Mouse (Mus musculus): Measurements from ENCODE around the gene Upk3bl. TPM values are rescaled to one million over a fixed set of nuclear protein-coding genes. Genes with fewer than 3 reads are reported as not detected.
A peak's percentile ranks its signal among the peaks of the same experiment; 100 is the strongest.
"Not testable (repeated sequence)": the region's sequence is repeated elsewhere in the genome, so short reads cannot be mapped to it uniquely, and the experiment has no call there.

Gene Upk3bl
- total RNA-seq, 2 experiments from 2014 or later, result not detected

GRCm38 (mm10) chr5:136044865-136045264 lies 9.4 kb upstream of the Upk3bl start:
- no peak for ATAC-seq (replicated peaks; ENCODE audit: low FRiP score, low TSS enrichment, poor library complexity, severe bottlenecking)

DNA sequence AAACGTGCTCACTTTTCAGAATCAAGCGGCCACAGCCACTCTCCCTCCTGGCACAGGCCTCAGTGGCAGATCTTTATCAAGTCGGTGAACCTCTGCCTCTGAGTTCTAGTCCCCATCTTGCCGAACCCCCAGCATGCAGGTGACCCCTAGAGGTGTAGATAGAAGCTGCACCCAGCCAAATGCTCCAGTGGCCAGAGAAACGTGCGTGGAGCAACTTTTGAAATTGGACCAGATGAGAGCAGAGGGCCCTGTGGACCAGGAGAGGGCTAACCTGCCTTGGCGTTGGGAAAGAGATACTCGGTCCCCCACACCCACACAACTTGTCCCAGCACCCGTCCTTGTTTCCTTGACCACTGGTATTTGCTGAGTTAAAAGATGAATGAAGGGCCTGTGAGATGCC lies 8.9 kb upstream of the Upk3bl start:
- peak; percentile 28; the same call in 1 of the 2 replicates for ATAC-seq (replicated peaks; ENCODE audit: low FRiP score, low TSS enrichment, poor library complexity, severe bottlenecking)

GRCm38 (mm10) chr5:136045987-136046386 lies 8.3 kb upstream of the Upk3bl start:
- ATAC-seq (replicated peaks; ENCODE audit: low FRiP score, low TSS enrichment, poor library complexity, severe bottlenecking), result peak; percentile 69; the same call in 1 of the 2 replicates

DNA sequence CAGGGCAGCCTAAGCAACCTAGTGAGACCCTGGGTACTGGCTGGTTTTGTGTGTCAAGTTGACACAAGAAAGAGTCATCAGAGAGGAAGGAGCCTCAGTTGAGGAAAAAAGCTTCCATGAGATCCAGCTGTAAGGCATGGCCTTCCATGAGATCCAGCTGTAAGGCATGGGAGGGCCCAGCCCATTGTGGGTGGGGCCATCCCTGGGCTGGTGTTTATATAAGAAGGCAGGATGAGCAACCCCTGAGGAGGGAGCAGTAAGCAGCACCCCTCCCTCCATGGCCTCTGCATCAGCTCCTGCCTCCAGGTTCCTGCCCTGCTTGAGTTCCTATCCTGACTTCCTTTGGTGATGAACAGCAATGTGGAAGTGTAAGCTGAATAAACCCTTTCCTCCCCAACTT lies 5.8 kb upstream of the Upk3bl start:
- not testable (repeated sequence) for ATAC-seq (replicated peaks; ENCODE audit: low FRiP score, low TSS enrichment, poor library complexity, severe bottlenecking)

GRCm38 (mm10) chr5:136049926-136050325 lies 4.4 kb upstream of the Upk3bl start:
- no peak for ATAC-seq (replicated peaks; ENCODE audit: low FRiP score, low TSS enrichment, poor library complexity, severe bottlenecking)

GRCm38 (mm10) chr5:136051231-136052085 lies 2.8 kb upstream of the Upk3bl start:
- ATAC-seq (replicated peaks; ENCODE audit: low FRiP score, low TSS enrichment, poor library complexity, severe bottlenecking), result no peak

DNA sequence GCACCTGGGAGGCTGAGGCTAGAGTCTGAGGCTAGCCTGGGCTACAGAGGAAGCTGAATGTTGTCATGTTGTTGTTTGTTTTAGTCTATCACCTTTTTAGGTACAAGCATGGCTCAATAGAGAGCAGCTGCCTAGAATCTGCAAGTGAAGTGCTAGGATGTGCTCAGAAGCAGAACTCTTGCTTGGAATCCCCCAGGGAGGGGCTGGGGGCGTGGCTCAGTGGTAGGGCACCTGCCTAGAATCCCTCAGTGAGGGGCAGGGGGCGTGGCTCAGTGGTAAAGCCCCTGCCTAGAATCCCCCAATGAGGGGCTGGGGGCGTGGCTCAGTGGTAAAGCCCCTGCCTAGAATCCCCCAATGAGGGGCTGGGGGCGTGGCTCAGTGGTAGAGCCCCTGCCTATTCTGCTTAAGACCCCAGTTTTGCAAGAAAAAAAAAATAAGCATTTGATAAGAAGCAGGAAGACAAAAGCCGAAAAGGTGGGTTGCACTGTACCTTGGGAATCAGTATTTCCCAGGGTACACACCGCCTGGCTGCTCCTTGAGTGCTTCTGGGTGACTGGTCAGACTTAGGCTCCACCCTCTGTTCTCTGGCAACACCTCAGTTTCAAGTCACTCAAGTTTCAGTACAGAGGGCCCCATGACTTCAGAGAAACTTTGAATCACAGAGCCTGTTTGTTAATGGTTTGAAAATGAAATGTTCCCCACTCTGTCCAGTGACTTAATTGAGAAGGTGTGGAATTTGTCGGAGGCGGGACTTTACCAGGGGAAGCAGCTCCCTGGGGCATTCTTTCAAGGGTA lies 1.2 kb upstream of the Upk3bl start:
- no peak for ATAC-seq (replicated peaks; ENCODE audit: low FRiP score, low TSS enrichment, poor library complexity, severe bottlenecking)

DNA sequence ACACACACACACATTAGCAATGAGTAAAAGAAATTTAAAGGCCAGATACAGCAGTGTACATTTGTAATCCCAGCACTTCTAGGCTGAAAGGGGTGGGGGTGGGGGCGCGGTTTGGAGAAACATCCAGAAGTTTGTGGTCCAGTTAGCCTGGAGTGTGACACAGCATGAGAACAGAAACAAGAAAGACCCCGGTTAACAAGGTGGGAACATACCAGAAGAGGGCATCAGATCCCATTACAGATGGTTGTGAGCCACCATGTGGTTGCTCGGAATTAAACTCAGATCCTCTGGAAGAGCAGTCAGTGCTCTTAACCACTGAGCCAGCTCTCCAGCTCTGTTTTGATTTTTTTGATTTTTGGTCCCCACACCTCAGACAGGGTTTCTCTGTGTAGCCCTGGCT lies 1.8 kb downstream of the Upk3bl start:
- no peak for ATAC-seq (replicated peaks; ENCODE audit: low FRiP score, low TSS enrichment, poor library complexity, severe bottlenecking)

DNA sequence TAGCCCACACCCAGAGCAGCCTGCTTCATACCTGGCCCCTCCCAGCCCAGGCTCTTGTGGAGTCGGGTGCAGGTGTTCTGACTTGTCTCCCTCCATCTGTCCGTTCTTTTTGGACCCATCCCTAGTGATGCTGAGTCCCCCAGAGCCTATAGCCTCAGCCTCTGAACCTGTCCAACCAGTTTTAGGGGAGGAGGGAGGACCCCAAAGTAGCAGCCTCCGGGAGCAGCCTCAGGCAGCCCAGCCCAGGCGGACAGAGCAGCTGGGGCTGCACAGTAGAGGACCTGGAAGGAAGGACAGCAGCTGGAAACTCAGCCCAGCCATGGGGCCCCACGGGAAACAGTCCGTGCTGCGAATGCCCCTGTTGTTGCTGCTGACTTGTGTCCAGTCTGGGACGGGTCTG lies 2.8 kb downstream of the Upk3bl start:
- no peak for ATAC-seq (replicated peaks; ENCODE audit: low FRiP score, low TSS enrichment, poor library complexity, severe bottlenecking)

- ATAC-seq (replicated peaks; ENCODE audit: low FRiP score, low TSS enrichment, poor library complexity, severe bottlenecking), result peak; percentile 71
Observed at GRCm38 (mm10) chr5:136061567-136061966, 7.3 kb downstream of the Upk3bl start.

DNA sequence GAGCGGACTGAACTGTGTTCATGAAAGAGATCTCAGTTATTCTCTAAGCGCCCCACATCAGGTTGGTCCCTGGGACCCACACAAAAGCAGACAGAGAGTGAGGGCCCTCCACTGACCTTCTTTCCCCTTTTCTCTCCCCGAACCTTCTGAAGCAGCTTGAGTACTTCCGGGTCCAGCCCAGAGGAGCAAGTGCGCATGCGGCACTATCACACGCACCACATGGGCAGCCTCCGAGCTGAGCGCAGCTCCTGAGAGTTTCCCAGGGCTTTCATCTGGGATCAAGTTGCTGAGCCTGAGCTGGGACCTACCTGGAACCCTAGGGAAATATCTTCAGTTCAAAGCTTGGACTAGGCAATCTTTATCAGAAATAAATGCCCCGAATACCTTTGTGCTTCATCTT lies 9.6 kb downstream of the Upk3bl start:
- ATAC-seq (replicated peaks; ENCODE audit: low FRiP score, low TSS enrichment, poor library complexity, severe bottlenecking), result no peak

DNA sequence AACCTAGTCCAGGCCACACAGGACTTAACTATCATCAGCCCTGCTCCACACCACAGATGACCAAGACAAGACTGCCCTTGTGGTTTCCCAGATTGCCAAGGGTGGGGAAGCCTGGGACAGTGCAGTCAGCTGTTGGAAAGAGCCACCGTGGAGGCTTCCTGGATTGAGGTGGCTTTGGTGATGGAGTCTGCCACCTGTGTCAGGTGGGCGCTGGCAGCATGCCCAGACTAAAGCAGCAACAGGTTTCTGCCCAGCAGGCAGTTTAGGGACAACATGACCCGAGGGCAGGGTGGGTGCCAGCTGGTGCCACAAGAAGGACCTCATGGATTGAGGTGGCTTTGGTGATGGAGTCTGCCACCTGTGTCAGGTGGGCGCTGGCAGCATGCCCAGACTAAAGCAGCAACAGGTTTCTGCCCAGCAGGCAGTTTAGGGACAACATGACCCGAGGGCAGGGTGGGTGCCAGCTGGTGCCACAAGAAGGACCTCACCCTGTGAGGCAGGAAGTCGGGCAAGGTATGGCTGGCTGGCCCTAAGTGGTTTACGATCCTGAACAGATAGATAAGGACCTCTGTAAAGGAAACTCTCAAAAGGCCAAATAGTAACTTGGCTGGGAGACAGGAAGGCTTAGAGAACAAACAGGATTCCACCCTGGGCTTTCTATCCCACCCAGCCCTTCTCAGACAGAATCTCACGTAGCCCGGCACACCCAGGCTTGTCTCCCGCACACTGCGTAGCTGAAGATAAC lies 12.3 kb downstream of the Upk3bl start:
- ATAC-seq (replicated peaks; ENCODE audit: low FRiP score, low TSS enrichment, poor library complexity, severe bottlenecking), result peak; percentile 59

GRCm38 (mm10) chr5:136069411-136069810 lies 15.1 kb downstream of the Upk3bl start:
- no peak for ATAC-seq (replicated peaks; ENCODE audit: low FRiP score, low TSS enrichment, poor library complexity, severe bottlenecking)

DNA sequence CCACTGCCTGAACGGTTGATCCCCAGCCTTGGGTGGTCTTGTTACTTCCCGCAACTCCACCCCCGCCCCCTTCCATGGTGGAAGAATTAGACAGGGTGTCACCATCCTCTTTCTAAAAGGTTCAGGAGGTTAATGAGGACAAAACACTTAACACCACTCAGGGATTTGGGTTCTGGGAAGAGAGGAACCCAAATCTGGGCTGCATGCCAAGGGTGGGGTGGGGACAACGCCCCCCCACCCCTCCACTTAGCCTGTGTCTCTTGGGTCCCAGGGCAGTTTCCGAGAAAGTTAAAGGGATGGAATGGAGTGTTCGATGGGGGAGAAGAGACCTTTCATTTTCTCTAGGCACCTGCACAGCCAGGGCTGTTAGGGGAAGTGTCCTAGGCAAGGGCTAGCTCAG lies 18.8 kb downstream of the Upk3bl start:
- ATAC-seq (replicated peaks; ENCODE audit: low FRiP score, low TSS enrichment, poor library complexity, severe bottlenecking), result no peak

GRCm38 (mm10) chr5:136073526-136073925 lies 19.2 kb downstream of the Upk3bl start:
- no peak for ATAC-seq (replicated peaks; ENCODE audit: low FRiP score, low TSS enrichment, poor library complexity, severe bottlenecking)

DNA sequence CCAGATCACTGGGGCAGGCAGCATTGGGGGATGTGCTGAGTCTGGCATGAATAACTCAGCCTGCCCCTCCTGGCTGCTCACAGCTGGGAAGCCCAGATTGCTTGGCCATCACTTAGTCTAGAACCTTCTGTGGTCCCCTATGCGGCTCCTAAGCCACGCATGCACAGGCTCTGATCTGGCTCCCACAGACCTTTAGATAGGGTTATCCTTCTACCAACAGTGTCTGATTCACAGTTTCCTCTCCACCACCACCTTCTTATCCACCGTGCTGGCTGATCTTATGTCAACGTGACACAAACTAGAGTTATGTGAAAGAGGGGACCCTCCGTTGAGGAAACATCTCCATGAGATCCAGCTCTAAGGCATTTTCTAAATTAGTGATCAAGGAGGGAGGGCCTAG lies 20.8 kb downstream of the Upk3bl start:
- 0 out of 2 replicates have a peak, but pooled peaks have one; percentile 38 for ATAC-seq (replicated peaks; ENCODE audit: low FRiP score, low TSS enrichment, poor library complexity, severe bottlenecking)

DNA sequence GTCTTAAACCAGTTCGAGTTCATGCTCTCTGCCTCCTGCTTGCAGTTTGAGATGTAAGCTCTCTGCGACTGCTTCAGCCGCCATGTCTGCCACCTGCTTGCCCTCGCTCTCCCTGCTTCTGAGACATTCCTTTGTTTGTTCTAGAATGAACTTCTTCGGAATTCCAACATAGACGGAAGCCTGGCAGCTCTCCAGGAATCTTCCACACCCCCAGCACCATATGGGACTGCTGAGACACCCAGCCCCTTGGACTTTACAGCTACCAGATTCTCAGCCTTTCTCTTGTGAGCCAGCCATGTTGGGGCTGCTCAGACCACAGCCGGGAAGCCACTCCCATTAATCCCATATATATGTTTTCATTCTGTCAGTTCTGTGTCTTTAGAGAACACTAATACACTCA lies 22.0 kb downstream of the Upk3bl start:
- ATAC-seq (replicated peaks; ENCODE audit: low FRiP score, low TSS enrichment, poor library complexity, severe bottlenecking), result no peak

DNA sequence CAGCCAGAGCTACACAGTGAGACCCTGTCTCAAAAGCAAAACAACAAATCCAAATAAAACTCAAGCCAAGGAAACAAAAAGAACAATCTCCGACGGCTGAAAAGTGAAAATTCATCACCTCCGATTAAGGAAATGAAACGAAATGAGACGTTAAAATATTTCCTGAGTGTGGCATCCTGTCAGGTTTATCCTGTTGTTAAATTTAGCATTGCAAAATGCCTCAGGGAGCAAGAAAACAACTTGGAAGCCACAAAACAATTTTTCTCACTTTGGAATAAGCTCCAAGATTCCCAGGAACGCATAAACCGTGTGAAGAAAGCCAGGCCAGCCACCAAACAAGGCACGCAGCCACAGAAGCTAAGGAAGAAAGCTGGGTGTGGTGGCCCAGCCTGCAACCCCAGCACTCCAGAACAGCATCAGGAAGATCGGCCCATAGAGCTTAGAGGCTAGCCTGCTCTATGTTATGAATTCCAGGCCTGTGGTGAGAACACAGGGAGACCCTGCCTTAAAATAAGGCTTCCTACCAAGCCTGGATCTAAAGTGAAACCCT lies 22.8 kb downstream of the Upk3bl start:
- ATAC-seq (replicated peaks; ENCODE audit: low FRiP score, low TSS enrichment, poor library complexity, severe bottlenecking), result no peak

GRCm38 (mm10) chr5:136078136-136078535 lies 23.8 kb downstream of the Upk3bl start:
- ATAC-seq (replicated peaks; ENCODE audit: low FRiP score, low TSS enrichment, poor library complexity, severe bottlenecking), result peak; percentile 54

DNA sequence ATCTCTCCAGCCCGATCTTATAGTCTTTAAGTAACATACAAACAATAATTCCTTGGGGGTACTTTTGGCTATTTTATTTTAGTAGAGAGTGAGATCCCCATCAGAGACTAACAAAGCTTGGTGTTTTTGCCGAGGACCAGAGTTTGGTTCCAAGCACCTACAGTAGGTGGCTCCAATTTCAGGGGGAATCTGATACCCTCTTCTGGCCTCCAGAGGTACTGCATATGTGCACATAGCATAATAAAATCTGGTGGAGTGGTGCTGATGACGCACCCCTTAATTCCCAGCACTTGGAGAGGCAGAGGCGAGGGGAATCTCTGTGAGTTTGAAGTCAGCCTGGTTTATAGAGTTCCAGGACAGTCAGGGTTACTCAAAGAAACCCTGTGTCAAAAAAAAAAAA lies 28.1 kb downstream of the Upk3bl start:
- no peak for ATAC-seq (replicated peaks; ENCODE audit: low FRiP score, low TSS enrichment, poor library complexity, severe bottlenecking)
